Mouse (Mus musculus) heart, embryonic 10.5 days (tissue): Measurements from ENCODE around the gene Hs3st6. TPM values are rescaled to one million over a fixed set of nuclear protein-coding genes. Genes with fewer than 3 reads are reported as not detected.
"Not testable (repeated sequence)": the region's sequence is repeated elsewhere in the genome, so short reads cannot be mapped to it uniquely, and the experiment has no call there.

ENCODE experiments used
- DNase-seq: peaks from one replicate; pipeline ENCODE4 v3.0.0-alpha.2; 2017; ENCODE audit warnings: low spot score
- H3K27ac ChIP-seq: fragments of 300-500 bp; sonication (generic); 2 replicates; pipeline ENCODE4 v1.5.1; 2016; ENCODE audit warnings: mild to moderate bottlenecking
- H3K27me3 ChIP-seq: fragments of 300-500 bp; sonication (generic); 2 replicates; pipeline ENCODE4 v1.6.1; 2016; ENCODE audit warnings: mild to moderate bottlenecking; ENCODE audit not compliant: poor library complexity, insufficient read depth, severe bottlenecking
- H3K36me3 ChIP-seq: fragments of 300-500 bp; sonication (generic); 2 replicates; pipeline ENCODE4 v1.6.1; 2016; ENCODE audit warnings: mild to moderate bottlenecking, moderate library complexity
- H3K4me1 ChIP-seq: fragments of 300-500 bp; sonication (generic); 2 replicates; pipeline ENCODE4 v1.6.1; 2016; ENCODE audit warnings: mild to moderate bottlenecking
- H3K4me3 ChIP-seq: fragments of 300-500 bp; sonication (generic); 2 replicates; pipeline ENCODE4 v1.5.1; 2016; ENCODE audit warnings: mild to moderate bottlenecking, moderate library complexity
- H3K9me3 ChIP-seq: fragments of 300-500 bp; sonication (generic); 2 replicates; pipeline ENCODE4 v1.6.1; 2016; ENCODE audit warnings: mild to moderate bottlenecking, moderate library complexity
- WGBS: fragments of 180-500 bp; shearing (Covaris S2); methylation state at CpG from one replicate; pipeline ENCODE4 v1.1.7; 2016; 5-methylcytosine and 5-hydroxymethylcytosine counted together
- polyA plus RNA-seq: library from polyadenylated mRNA; unstranded; fragments of >200 nt; fragmentation: Nextera tagmentation; extraction: Ambion mirVana; gene quantifications from 2 replicates; pipeline ENCODE4 v1.2.1, GENCODE M21; 2016

The Hs3st6 gene
- 0.51 and 0.80 TPM in 2 replicates for polyA plus RNA-seq

DNA sequence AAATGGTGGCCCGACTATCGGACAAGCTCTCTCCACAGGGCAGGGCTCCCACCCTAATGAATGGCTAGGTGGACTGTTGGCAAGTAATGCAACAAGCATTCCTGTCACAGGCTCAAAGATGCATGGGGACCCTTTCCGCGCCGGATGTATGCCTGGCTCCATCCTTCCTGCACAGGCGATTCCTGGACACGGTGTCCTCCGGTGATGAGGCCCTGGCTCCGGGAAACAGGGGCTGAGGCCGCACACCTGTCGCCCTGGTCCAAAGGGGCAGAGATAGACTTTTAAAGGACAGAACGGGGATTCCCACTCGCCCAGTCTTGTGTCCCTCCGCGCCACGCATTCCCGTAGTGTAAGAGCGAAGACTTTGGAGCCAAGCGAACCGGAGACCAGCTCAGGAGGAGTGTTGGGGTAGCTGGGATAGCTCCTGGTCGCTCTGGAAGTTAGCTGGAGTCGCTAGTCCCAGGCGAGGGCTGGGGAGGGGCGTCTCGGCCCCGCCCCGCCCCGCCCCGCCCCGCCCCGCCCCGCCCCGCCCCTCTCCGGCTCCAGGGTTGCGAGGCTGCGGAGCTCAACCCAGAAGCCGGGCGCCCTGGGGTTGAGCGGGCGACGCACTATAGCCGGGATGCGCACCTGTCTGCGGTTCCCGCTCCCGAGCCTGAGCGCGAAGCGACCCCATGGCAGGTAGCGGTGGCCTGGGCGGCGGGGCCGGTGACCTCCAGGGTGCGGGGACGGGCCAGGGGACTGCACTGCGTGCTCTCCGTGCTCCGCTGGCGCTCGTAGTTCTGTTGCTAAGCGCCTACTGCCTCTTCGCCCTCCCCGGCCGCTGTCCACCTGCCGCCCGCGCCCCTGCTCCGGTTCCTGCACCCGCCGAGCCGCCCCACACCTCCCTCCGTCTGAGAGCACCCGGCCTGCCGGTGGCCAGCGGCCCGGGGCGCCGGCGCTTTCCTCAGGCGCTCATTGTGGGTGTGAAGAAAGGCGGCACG is at the start of gene Hs3st6:
TSS of gene Hs3st6 (plus strand) at position 574 of the 980 bp plus-strand sequence.
- Histone ChIP-seq H3K4me1 (peaks cover 19% of the 10 kb centered on the region), H3K9me3 (no peaks in the 10 kb centered on the region), H3K4me3 (peak within 1 kb of the TSS; percentile 70), H3K27ac (no peak within 1 kb of the TSS), H3K27me3 (peaks cover 79% of the 10 kb centered on the region), H3K36me3 (no peaks in the 10 kb centered on the region)
- WGBS: under 1% methylated on average over 73 of the region's 82 CpGs
- no peak for DNase-seq

DNA sequence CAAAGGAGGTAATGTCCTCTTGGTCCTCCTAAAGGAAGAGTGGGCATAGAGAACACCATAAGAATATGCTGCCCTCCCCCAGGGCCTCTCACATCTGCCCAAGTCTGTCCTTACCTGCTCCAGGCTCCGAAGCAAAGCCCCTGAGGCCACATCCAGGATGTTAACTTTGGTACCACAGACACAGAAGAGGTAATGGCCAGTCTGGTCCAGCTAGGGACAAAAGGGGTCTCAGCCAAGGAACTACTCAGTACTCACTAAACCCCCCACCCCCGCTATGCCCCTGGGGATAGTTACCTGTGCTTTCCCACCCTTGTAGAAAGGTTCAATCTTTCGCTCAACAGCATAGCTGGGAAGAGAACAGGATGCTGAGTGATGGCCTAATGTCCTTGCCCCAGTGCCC is 47.0 kb upstream of the Hs3st6 start:
- Histone ChIP-seq H3K27me3 (no peaks in the 10 kb centered on the region), H3K4me1 (peaks cover 13% of the 10 kb centered on the region), H3K9me3 (no peaks in the 10 kb centered on the region), H3K4me3 (no peak overlapping the region; the same call in 1 of the 2 replicates), H3K36me3 (peaks cover 43% of the 10 kb centered on the region), H3K27ac (no peak overlapping the region)
- 93% methylated on average over 3 of the region's 3 CpGs for WGBS
- DNase-seq: no peak

DNA sequence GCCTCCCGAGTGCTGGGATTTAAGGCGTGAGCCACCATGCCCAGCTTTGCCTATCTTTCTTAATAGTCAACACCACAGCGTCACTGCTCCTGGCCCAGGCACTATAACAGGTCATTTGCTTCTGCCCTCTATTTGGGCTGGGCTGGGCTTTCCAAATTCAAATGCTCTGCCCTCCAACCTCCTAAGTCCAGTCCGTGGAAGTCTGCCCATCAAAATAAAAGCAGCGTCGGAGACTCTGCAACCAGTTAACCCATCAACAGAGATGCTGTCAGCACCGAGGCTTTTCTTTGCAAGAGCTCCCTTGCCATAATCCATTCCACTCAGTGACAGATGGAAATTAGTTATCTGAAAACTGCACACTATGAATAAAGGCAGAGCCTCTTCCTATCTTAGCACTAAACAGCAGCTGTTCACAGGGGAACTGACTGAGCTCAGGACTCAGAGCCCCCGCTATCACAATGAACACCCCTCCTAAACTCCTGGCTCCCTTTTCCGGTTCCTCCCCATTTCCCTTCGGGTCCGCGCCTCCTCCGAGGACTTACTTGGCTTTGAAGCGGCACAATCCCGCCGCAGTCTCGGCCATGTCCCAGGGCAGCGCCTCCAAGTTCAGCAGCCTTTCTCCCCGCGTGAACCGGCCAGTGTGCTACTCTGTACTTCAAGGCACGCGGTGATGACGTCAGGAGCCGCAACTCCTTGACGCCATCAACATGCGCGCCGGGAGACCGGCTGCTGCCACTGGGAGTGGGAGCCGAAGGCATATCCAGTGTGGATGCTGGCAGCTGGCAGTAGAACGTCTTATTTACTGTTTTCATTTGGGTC is 45.6 kb upstream of the Hs3st6 start, which contains the start of gene Tbl3:
TSS of gene Tbl3 (minus strand) at position 679 of the 819 bp plus-strand sequence.
- Histone ChIP-seq H3K27ac (peak within 1 kb of the TSS; percentile 87), H3K9me3 (no peaks in the 10 kb centered on the region), H3K27me3 (no peaks in the 10 kb centered on the region), H3K36me3 (peaks cover 29% of the 10 kb centered on the region), H3K4me1 (peaks cover 13% of the 10 kb centered on the region), H3K4me3 (peak within 1 kb of the TSS; percentile 72)
- 3% methylated on average over 32 of the region's 32 CpGs for WGBS
- peak; percentile 95 for DNase-seq

DNA sequence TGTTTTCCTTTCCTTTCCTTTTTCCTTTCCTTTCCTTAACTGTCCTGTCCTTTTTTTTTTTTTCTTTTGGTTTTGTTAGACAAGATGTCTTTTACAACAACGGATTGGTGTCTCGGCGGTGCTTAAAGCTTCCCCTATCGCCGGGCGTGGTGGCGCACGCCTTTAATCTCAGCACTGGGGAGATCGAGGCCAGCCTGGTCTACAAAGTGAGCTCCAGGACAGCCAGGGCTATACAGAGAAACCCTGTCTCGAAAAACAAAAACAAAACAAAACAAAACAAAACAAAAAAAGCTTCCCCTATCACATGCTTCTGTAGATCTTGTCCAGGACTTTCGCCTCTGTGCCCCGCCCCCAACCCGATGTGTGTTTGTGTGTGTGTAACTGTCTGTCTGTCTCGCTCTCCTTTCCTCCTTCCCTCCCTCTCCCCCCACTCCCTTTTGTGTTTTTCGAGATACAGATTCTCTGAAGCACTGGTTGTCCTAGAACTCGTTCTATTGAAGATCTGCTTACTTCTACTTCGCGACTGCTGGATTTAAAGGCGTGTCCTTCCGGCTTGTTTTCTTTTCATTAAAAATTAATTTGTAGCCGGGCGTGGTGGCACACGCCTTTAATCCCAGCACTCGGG is 44.9 kb upstream of the Hs3st6 start:
- H3K4me3 ChIP-seq: peak overlapping the region; percentile 72
- no peaks in the 10 kb centered on the region for H3K27me3 ChIP-seq
- no peak for DNase-seq
- peaks cover 13% of the 10 kb centered on the region for H3K4me1 ChIP-seq
- no peaks in the 10 kb centered on the region for H3K9me3 ChIP-seq
- peak overlapping the region; percentile 87 for H3K27ac ChIP-seq
- WGBS: 8% methylated on average over 24 of the region's 24 CpGs
- peaks cover 22% of the 10 kb centered on the region for H3K36me3 ChIP-seq

DNA sequence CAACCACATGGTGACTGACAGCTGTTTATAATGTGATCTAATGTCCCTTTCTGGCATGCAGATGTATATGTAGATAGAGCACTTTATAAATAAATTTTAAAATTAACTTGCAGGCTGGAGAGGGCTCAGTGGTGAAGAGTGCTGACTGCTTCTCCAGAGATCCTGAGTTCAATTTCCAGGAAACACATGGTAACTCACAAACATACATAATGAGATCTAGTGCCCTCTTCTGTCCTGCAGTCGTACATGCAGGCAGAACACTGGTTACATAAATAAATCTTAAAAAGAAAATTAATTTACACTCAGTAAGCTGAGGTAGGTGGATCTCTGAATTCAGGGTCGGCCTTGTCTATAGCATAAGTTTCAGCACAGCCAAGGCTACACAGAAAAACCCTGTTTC is 44.1 kb upstream of the Hs3st6 start:
- whole genome bisulfite sequencing: 35% methylated on average over 2 of the region's 2 CpGs
- H3K27ac ChIP-seq: no peak overlapping the region
- no peaks in the 10 kb centered on the region for H3K27me3 ChIP-seq
- no peaks in the 10 kb centered on the region for H3K9me3 ChIP-seq
- no peak for DNase-seq
- H3K4me3 ChIP-seq: no peak overlapping the region
- peaks cover 13% of the 10 kb centered on the region for H3K4me1 ChIP-seq
- H3K36me3 ChIP-seq: peaks cover 19% of the 10 kb centered on the region

DNA sequence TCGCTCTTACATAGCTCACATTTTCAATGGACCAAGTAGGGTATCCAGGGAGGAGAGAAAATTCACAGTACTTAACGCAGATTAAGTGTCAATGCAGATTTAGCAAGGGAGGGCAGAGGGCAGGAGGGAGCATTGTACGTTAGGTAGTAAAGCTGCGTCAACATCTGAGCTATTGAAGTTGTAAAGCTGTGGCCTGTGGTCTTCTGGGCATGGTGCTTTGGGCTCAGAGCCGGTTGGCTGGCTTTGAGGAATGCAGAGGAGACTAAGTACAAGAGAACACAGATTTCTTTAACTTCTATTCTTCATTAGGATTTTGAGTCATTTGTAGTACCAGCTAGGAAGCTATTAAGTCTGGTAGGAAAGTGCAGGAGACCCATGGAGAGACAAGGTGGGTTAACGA is 37.2 kb upstream of the Hs3st6 start:
- Histone ChIP-seq H3K27ac (no peak overlapping the region), H3K4me1 (0 out of 2 replicates have a peak, but pooled peaks cover 6% of the 10 kb centered on the region), H3K27me3 (no peaks in the 10 kb centered on the region), H3K4me3 (no peak overlapping the region), H3K36me3 (peaks cover 29% of the 10 kb centered on the region), H3K9me3 (no peaks in the 10 kb centered on the region)
- DNase-seq: no peak
- 81% methylated on average over 6 of the region's 6 CpGs for WGBS

DNA sequence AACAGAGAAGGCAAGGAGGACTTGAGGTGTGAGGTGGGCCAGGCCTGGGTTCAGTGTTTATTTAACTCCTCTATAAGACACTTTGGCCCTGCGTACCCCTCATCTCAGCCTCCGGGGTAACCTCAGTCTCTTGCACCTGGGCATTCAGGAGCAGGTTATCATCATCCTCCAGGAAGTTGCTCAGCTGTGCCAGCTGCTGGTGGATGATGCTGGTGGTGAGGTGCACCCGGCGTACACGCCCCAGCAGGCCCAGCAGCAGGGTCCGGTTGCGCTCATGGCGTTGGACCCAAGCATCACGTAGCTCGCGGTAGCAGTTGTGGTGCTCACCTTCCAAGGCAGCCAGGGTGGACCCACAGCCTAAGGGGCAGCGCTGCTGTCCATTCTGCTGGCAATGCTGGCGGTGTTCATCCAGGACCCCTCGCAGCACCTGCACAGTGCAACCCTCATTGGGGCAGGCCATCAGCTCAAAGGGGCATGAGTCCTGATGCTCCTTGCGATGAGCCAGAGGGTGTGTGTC is 36.6 kb upstream of the Hs3st6 start:
- H3K4me1 ChIP-seq: peaks cover 8% of the 10 kb centered on the region
- no peaks in the 10 kb centered on the region for H3K9me3 ChIP-seq
- no peaks in the 10 kb centered on the region for H3K27me3 ChIP-seq
- peaks cover 34% of the 10 kb centered on the region for H3K36me3 ChIP-seq
- WGBS: 95% methylated on average over 15 of the region's 15 CpGs
- H3K27ac ChIP-seq: no peak overlapping the region
- DNase-seq: no peak
- H3K4me3 ChIP-seq: no peak overlapping the region

DNA sequence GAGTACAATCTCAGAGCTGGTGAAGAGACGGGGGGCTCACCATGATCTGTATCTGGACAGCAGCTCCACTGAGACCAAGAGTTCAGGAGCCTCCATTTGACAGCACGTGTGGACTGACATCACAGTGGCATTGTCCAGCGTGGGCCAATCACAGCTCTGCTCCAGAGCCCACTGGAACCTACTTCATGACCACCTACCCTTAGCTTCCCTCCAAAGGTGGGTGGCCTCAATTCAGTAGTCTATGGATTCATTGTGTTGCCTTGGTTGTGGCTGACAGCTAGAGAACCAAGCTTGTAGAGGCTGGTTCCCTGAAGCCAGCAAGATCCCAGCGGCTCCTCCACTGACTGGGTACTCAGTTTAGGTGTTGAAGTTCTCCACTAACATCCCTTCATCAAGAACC is 34.8 kb upstream of the Hs3st6 start, which contains the start of the genes Rnf151 and Rps2:
TSS of gene Rnf151 (minus strand) at position 121 of the 400 bp plus-strand sequence.
TSS of gene Rps2 (plus strand) at position 174 of the 400 bp plus-strand sequence.
- H3K9me3 ChIP-seq: no peaks in the 10 kb centered on the region
- DNase-seq: no peak
- 80% methylated on average over 4 of the region's 4 CpGs for WGBS
- peak within 1 kb of the TSS; percentile 78 for H3K4me3 ChIP-seq
- no peak within 1 kb of the TSS for H3K27ac ChIP-seq
- peaks cover 23% of the 10 kb centered on the region for H3K4me1 ChIP-seq
- H3K27me3 ChIP-seq: no peaks in the 10 kb centered on the region
- H3K36me3 ChIP-seq: peaks cover 47% of the 10 kb centered on the region

DNA sequence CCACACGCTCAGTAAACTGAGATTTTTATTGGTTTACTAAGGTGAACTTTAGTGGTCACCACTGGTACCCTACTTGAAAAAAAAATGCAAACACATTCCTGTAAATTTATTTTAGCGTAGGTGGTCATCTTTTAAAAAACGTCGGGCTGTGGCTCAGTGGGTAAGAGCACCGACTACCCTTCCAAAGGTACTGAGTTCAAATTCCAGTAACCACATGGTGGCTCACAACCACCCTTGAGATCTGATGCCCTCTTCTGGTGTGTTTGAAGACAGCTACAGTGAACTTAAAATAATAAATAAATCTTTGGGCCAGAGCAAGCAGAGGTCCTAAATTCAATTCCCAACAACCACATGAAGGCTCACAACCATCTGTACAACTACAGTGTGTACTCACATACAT is 33.9 kb upstream of the Hs3st6 start:
- 56% methylated on average over 5 of the region's 5 CpGs for WGBS
- peaks cover 27% of the 10 kb centered on the region for H3K4me1 ChIP-seq
- DNase-seq, H3K9me3 ChIP-seq, H3K27me3 ChIP-seq: not testable (repeated sequence)
- H3K4me3 ChIP-seq: peak overlapping the region; percentile 78
- H3K36me3 ChIP-seq: peaks cover 47% of the 10 kb centered on the region
- H3K27ac ChIP-seq: peak overlapping the region; percentile 95

DNA sequence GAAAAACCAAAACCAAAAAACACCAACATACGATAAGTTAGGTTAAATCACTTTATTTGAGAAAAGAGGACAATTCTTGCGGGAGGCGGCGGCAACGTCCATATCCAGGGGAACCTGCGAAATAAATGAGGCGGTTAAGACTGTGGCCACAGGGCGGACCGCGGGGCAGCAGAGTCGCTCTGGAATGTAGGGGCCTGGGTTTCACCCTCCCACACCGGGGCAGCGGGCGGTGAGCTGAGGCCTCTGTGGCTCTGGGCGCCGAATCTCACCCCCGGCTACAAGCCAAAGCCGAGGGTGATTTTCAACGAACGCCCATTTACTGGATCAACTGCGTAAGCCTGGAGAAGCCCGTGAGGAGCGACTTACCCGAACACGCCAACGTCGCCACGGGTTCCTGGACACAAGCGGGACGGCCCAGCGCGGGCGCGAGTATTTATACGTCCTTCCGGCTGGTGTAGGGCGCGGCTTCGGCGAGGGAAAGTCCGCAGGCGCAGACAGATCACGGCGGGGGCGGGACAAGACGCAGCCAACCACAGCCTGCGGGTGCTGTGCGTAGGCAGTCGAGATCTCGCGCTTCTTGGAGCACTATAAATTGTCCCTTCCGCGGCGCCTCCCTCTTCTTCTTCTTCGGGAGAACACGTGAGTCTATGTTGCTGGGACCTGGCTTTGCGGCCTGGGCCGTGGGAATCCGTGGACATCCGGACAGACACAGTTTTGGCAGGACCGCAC is 33.1 kb upstream of the Hs3st6 start:
- peaks cover 27% of the 10 kb centered on the region for H3K4me1 ChIP-seq
- no peaks in the 10 kb centered on the region for H3K27me3 ChIP-seq
- H3K9me3 ChIP-seq: no peaks in the 10 kb centered on the region
- peak; percentile 99 for DNase-seq
- H3K27ac ChIP-seq: peak overlapping the region; percentile 95
- H3K4me3 ChIP-seq: peak overlapping the region; percentile 78
- H3K36me3 ChIP-seq: peaks cover 47% of the 10 kb centered on the region
- under 1% methylated on average over 60 of the region's 61 CpGs for WGBS

DNA sequence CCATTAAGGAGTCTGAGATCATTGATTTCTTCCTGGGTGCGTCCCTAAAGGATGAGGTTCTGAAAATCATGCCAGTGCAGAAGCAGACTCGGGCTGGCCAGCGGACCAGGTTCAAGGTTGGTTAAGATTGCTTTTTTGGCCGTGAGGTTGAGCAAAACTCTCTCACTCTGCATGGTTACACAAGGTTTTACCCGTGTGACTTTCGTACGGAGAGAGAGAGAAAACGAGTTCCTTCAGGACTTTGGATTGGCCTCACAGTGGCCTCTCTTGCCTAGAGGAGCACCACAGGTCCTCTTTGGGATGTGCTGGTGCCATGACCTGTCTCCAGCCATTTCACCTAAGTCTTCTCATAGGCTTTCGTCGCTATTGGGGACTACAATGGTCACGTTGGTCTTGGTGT is 32.2 kb upstream of the Hs3st6 start:
- Histone ChIP-seq H3K27ac (peak overlapping the region; percentile 95), H3K4me3 (peak overlapping the region; percentile 78), H3K36me3 (peaks cover 45% of the 10 kb centered on the region), H3K4me1 (peaks cover 27% of the 10 kb centered on the region)
- WGBS: under 1% methylated on average over 11 of the region's 11 CpGs
- not testable (repeated sequence) for DNase-seq, H3K9me3 ChIP-seq, H3K27me3 ChIP-seq
